Mouse (Mus musculus): Measurements from ENCODE around the gene Kctd20. TPM values are rescaled to one million over a fixed set of nuclear protein-coding genes. Genes with fewer than 3 reads are reported as not detected.
"Not testable (repeated sequence)": the region's sequence is repeated elsewhere in the genome, so short reads cannot be mapped to it uniquely, and the experiment has no call there.

Gene Kctd20
- polyA plus RNA-seq, 1 experiment from 2014 or later, result 68.4 TPM

DNA sequence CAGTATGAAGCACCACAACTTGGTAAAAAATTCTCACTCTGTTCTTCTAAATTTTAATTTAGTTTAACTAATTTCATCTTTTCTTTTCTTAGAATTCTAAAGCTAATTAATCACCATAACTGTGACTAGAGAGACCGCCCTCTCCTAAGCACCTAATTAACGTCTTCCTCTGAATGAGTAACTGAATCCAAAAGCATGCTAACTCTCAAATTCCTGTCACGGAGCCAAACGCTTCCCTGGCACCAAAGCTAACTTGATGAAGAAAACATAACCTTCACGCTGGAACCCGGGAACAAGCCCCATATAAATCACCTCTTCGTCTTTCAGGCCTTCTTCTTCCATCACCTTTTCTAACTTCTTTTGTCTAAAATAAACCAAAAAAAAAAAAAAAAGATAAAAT is 40.4 kb downstream of the Kctd20 start:
- Histone ChIP-seq H3K36me3 (peaks cover 32% of the 10 kb centered on the region), H3K27ac (no peak overlapping the region)
- 60% methylated on average over 7 of the region's 7 CpGs for WGBS

DNA sequence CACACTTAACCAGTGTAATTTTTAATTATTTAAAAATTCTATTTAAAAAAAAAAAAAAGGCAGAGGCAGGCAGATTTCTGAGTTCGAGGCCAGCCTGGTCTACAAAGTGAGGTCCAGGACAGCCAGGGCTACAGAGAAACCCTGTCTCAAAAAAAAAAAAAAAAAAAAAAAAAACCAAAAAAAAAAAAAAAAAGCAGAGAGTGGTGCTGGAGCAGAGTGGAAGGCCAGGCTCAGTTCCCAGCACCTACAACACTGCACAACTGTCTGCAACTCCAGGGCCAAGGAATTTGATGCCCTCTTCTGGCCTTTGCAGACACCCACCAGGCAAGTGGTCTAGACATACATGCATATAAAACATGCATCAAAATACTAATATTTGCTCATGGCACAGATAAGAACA is 41.3 kb downstream of the Kctd20 start:
- H3K4me3 ChIP-seq (replicated peaks); H3K27me3 ChIP-seq (replicated peaks); H3K4me2 ChIP-seq; H3K4me1 ChIP-seq; ATAC-seq (ENCODE audit: insufficient read depth, low FRiP score, low read depth); H3K9ac ChIP-seq; H3K9me3 ChIP-seq; H3K27ac ChIP-seq: not testable (repeated sequence)
- H3K36me3 ChIP-seq, result peaks cover 30% of the 10 kb centered on the region
- 83% methylated on average over 1 of the region's 1 CpGs for WGBS

More for the DNA sequence above, 40.4 kb downstream of the Kctd20 start:
- Histone ChIP-seq H3K9ac (no peak overlapping the region), H3K4me3 (replicated peaks) (no peak overlapping the region), H3K4me1 (no peaks in the 10 kb centered on the region), H3K27me3 (replicated peaks) (no peaks in the 10 kb centered on the region), H3K9me3 (no peaks in the 10 kb centered on the region), H3K4me2 (no peak overlapping the region)
- ATAC-seq (ENCODE audit: insufficient read depth, low FRiP score, low read depth), result no peak

DNA sequence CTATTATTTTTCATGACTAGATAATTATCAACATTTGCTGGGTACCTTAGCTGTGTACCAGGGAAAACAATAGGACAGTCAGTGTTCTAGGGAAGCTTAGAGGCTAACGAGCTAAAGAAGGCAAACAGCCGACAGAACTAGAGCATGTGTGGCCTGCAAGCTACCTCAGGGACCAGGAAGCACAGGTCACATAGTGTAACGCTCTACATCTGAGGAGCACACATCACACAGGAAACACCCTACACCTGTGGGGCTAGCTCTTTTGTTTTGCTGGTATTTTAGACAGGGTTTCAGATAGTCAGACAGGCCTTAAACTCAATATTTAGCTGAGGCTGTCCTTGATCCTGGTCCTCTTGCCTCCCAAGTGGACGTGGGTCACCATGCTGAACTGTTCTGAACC is 42.9 kb downstream of the Kctd20 start:
- WGBS, result 84% methylated on average over 4 of the region's 4 CpGs
- H3K27ac ChIP-seq, result no peak overlapping the region
- no peak overlapping the region for H3K4me3 ChIP-seq (replicated peaks)
- no peaks in the 10 kb centered on the region for H3K9me3 ChIP-seq
- H3K36me3 ChIP-seq, result peaks cover 27% of the 10 kb centered on the region
- H3K27me3 ChIP-seq (replicated peaks), result no peaks in the 10 kb centered on the region
- no peak overlapping the region for H3K4me2 ChIP-seq
- ATAC-seq (ENCODE audit: insufficient read depth, low FRiP score, low read depth), result no peak
- no peak overlapping the region for H3K9ac ChIP-seq
- no peaks in the 10 kb centered on the region for H3K4me1 ChIP-seq

DNA sequence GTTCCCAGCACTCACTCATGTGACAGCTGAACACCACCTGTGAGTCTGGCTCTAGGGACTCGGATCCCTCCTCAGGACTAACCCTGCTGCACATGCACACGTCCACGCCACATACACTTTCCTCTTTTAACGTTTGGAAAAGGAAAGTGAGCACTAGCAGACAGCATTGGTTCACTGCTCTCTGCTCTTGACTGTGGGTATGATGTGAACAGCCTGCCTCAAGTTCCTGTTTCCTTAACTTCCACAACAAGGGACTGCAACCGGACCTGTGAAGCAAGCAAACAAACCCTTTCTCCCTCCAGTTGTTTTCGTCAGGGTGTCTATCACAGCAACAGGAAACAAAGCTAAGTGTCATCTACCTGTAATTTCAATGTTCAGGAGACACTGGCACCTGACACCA is 48.7 kb downstream of the Kctd20 start:
- Histone ChIP-seq H3K36me3 (peaks cover 26% of the 10 kb centered on the region), H3K9ac (no peak overlapping the region), H3K27me3 (replicated peaks) (no peaks in the 10 kb centered on the region), H3K27ac (no peak overlapping the region), H3K4me1 (0 out of 2 replicates have a peak, but pooled peaks cover 2% of the 10 kb centered on the region), H3K4me3 (replicated peaks) (no peak overlapping the region), H3K9me3 (no peaks in the 10 kb centered on the region), H3K4me2 (no peak overlapping the region)
- ATAC-seq (ENCODE audit: insufficient read depth, low FRiP score, low read depth), result no peak
- WGBS, result 78% methylated on average over 6 of the region's 6 CpGs

DNA sequence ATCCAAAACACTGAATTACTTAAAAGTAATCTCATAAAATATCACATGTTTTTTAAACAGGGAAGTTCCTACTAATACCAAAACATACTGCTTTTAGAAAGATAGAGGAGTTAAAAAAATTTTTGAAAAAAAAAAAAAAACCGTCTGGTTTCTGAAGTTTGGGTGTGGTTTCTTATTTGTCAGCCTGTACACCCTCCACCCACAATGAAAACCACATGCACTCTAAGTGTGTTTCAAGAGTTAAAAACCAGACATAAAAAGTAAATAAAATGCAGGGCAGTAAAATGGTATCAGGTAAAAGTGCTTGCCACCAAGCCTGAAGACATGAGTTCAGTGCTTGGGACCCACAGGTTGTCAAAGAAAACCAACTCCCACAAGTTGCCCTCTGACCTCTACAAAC is 52.0 kb downstream of the Kctd20 start:
- Histone ChIP-seq H3K4me1 (0 out of 2 replicates have a peak, but pooled peaks cover 11% of the 10 kb centered on the region), H3K27ac (no peak overlapping the region), H3K9ac (no peak overlapping the region), H3K4me2 (no peak overlapping the region), H3K9me3 (no peaks in the 10 kb centered on the region), H3K27me3 (replicated peaks) (no peaks in the 10 kb centered on the region), H3K36me3 (peaks cover 15% of the 10 kb centered on the region), H3K4me3 (replicated peaks) (no peak overlapping the region)
- WGBS, result 53% methylated on average over 1 of the region's 1 CpGs
- ATAC-seq (ENCODE audit: insufficient read depth, low FRiP score, low read depth), result no peak

DNA sequence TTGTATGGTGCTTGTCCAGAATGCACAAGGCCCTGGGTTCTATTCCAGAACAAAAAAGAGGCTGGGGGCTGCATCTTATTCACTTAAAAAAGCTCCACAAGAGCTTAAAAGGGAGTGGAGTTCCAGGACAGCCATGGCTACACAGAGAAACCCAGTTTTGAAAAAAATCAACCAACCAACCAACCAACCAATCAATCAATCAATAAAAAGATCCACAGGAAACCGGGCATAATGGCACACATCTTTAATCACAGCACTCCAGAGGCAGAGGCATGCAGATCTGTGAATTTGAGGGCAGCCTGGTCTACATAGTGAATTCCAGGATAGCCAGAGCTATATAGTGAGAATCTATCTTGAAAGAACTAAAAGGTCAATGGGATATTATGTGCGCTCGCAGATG is 53.3 kb downstream of the Kctd20 start:
- no peak for ATAC-seq (ENCODE audit: insufficient read depth, low FRiP score, low read depth)
- Histone ChIP-seq H3K4me2 (no peak overlapping the region), H3K36me3 (peaks cover 9% of the 10 kb centered on the region), H3K9ac (no peak overlapping the region), H3K9me3 (no peaks in the 10 kb centered on the region), H3K4me1 (0 out of 2 replicates have a peak, but pooled peaks cover 11% of the 10 kb centered on the region), H3K27ac (no peak overlapping the region), H3K27me3 (replicated peaks) (no peaks in the 10 kb centered on the region), H3K4me3 (replicated peaks) (no peak overlapping the region)
- 89% methylated on average over 3 of the region's 3 CpGs for WGBS

DNA sequence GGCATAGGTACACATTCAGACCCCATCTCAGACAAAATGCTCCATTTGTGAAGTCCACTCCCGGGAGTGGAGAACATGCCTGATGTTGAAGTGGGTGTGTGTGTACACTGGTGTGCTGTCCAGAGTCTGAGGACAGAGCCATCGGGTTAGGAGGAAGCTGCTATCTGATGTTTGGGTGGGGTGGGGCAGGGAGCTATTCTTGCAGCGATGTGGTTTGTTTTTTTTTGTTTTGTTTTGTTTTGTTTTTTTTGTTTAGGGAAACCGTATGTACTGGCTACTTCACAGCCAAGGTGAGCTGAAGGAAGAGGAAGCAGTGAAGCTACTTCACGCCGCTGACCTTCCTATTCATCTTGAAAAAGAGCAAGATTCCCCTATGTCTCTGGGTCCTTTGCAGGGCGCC is 55.1 kb downstream of the Kctd20 start:
- ATAC-seq (ENCODE audit: insufficient read depth, low FRiP score, low read depth), result no peak
- Histone ChIP-seq H3K36me3 (no peaks in the 10 kb centered on the region), H3K4me3 (replicated peaks) (peak overlapping the region; percentile 92), H3K4me2 (peak overlapping the region; percentile 62), H3K27me3 (replicated peaks) (no peaks in the 10 kb centered on the region), H3K27ac (peak overlapping the region; percentile 92; the same call in 1 of the 2 replicates), H3K4me1 (0 out of 2 replicates have a peak, but pooled peaks cover 11% of the 10 kb centered on the region), H3K9me3 (no peaks in the 10 kb centered on the region), H3K9ac (peak overlapping the region; percentile 90)
- 3% methylated on average over 7 of the region's 7 CpGs for WGBS

DNA sequence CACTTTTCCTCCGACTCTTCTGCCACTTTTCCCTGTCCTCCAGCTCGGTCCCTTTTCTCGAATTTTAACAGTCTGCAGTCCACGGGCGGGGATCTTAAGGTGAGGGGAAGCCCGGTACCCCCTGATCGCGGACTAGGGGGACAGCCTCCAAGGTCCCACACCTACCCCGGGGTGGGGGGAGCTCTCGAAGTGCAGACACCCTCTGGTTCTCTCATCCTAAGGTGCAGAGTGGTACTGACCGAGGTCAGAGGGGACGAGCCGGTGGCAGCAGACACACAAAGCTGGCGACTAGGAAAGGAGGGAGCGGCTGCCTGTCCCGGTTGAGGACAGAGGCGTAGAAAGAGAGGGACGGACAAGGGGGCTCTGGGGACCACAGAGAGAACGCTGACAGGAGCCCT is 55.5 kb downstream of the Kctd20 start:
- Histone ChIP-seq H3K9ac (peak overlapping the region; percentile 90), H3K4me1 (0 out of 2 replicates have a peak, but pooled peaks cover 11% of the 10 kb centered on the region), H3K4me3 (replicated peaks) (peak overlapping the region; percentile 92), H3K4me2 (peak overlapping the region; percentile 62), H3K27me3 (replicated peaks) (no peaks in the 10 kb centered on the region), H3K9me3 (no peaks in the 10 kb centered on the region), H3K27ac (peak overlapping the region; percentile 92), H3K36me3 (no peaks in the 10 kb centered on the region)
- peak; percentile 4 for ATAC-seq (ENCODE audit: insufficient read depth, low FRiP score, low read depth)
- under 1% methylated on average over 19 of the region's 19 CpGs for WGBS

DNA sequence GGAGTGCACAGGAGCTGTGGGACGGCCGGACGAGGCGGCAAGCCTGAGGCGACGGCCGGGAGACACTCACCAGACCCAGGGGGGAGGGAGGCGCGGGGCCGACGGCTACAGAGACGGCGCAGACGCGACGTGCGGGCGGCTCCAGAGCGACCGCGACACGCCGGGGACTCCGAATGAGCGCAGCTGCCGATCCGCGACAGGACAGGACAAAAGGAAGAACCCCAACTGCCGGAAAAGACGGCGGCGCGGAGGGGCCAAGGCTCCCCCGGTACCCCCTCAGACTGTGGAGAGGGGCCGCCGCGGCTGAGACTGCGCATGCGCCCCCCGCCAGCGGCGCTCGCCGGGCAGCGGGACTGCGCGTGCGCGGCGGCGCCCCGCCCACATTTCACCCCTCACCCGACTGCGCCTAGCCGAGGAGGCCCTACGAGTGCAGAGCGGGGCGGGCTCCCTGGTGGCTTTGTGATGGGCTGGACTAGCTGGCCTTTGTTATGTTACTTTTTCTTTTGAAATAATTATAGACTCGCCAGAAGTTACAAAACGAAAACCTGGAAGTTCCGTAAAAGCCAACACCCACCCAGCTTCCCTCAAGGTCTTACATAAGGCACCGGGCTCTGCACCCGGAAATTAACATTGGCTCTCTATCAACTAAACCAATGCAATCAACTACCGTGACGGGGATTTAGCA is 56.0 kb downstream of the Kctd20 start, which contains the start of gene Stk38:
TSS of gene Stk38 (minus strand) at position 355 of the 685 bp plus-strand sequence.
- Histone ChIP-seq H3K4me1 (0 out of 2 replicates have a peak, but pooled peaks cover 11% of the 10 kb centered on the region), H3K4me2 (peak within 1 kb of the TSS; percentile 62), H3K9me3 (no peaks in the 10 kb centered on the region), H3K4me3 (replicated peaks) (peak within 1 kb of the TSS; percentile 92), H3K36me3 (no peaks in the 10 kb centered on the region), H3K27me3 (replicated peaks) (no peaks in the 10 kb centered on the region), H3K27ac (peak within 1 kb of the TSS; percentile 92), H3K9ac (peak within 1 kb of the TSS; percentile 90)
- under 1% methylated on average over 65 of the region's 65 CpGs for whole genome bisulfite sequencing
- peak; percentile 92 for ATAC-seq (ENCODE audit: insufficient read depth, low FRiP score, low read depth)

DNA sequence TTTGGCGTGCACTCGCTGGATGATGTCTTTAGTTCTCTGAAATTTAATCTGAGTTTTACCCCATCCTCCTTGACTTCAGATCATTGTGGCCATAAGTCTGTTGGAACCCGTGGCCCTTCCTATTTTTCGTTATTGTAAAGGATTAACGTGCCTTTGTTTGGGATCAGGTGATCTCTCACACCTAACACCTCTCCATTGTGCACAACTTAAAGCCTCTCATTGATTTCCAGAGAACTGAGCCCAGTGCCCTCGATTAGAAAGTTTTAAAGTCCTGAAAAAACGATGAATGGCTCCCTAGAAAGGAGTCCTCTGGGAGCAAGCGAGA is 56.5 kb downstream of the Kctd20 start:
- no peak for ATAC-seq (ENCODE audit: insufficient read depth, low FRiP score, low read depth)
- 18% methylated on average over 8 of the region's 8 CpGs for WGBS

DNA sequence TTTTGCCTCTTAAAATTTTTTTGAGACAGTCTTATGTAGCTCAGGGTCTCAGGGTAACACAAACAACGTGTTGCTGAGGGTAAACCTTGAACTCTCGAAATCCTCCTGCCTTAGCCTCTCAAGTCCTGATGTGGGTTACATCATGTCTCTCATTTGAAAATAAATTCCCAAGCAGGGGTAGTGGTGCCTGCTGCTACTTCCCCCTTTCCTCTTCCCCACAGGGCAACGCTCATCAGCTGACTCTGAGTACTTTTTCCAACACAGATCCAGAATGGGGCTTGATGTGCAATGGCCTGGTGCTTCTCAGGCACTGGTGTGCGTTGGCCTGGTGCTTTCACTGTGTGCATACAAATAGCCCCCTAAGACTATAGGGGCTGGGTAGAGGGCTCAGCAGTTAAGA is 57.4 kb downstream of the Kctd20 start:
- WGBS, result 79% methylated on average over 4 of the region's 4 CpGs
- ATAC-seq (ENCODE audit: insufficient read depth, low FRiP score, low read depth), result no peak
- no peaks in the 10 kb centered on the region for H3K27me3 ChIP-seq (replicated peaks)

More for the DNA sequence above, 56.5 kb downstream of the Kctd20 start:
- peak overlapping the region; percentile 92 for H3K27ac ChIP-seq
- H3K4me2 ChIP-seq, result peak overlapping the region; percentile 62
- H3K9me3 ChIP-seq, result no peaks in the 10 kb centered on the region
- peak overlapping the region; percentile 92 for H3K4me3 ChIP-seq (replicated peaks)
- H3K4me1 ChIP-seq, result 0 out of 2 replicates have a peak, but pooled peaks cover 11% of the 10 kb centered on the region
- no peaks in the 10 kb centered on the region for H3K27me3 ChIP-seq (replicated peaks)
- no peaks in the 10 kb centered on the region for H3K36me3 ChIP-seq
- 0 out of 2 replicates have a peak overlapping the region, but pooled peaks have one; percentile 29 for H3K9ac ChIP-seq

DNA sequence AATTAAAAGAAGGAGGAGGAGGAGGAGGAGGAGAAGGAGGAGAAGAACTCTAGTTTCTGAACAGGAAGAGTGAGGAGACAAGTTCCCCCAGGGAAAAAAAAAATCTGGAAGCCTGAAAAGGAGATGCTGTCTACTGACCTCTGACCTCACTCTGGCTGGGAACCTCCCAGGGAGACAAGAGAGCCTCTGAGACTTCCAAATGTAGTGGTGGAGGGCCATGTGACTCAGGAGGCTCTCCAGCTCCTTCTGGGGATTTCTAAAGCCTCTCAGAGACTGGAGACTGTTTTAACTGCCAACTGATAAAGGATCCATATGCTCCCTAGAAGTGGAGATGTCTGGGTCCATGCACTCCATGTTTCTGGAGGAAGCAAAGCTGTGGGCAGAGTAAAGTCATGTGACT is 62.5 kb downstream of the Kctd20 start:
- no peak overlapping the region for H3K4me2 ChIP-seq
- H3K4me3 ChIP-seq (replicated peaks), result no peak overlapping the region
- no peak for ATAC-seq (ENCODE audit: insufficient read depth, low FRiP score, low read depth)
- H3K4me1 ChIP-seq, result no peaks in the 10 kb centered on the region
- H3K9ac ChIP-seq, result no peak overlapping the region
- H3K27me3 ChIP-seq (replicated peaks), result no peaks in the 10 kb centered on the region
- H3K27ac ChIP-seq, result no peak overlapping the region
- H3K9me3 ChIP-seq, result no peaks in the 10 kb centered on the region
- H3K36me3 ChIP-seq, result no peaks in the 10 kb centered on the region

More for the DNA sequence above, 57.4 kb downstream of the Kctd20 start:
- no peak overlapping the region for H3K9ac ChIP-seq
- no peaks in the 10 kb centered on the region for H3K9me3 ChIP-seq
- H3K4me3 ChIP-seq (replicated peaks), result no peak overlapping the region
- no peak overlapping the region for H3K4me2 ChIP-seq
- no peak overlapping the region for H3K27ac ChIP-seq
- H3K36me3 ChIP-seq, result no peaks in the 10 kb centered on the region
- 0 out of 2 replicates have a peak, but pooled peaks cover 11% of the 10 kb centered on the region for H3K4me1 ChIP-seq
